Mouse (Mus musculus) gastrocnemius, adult 2 months (tissue): ENCODE measurements around the gene Prune2. TPM values are rescaled to one million over a fixed set of nuclear protein-coding genes. Genes with fewer than 3 reads are reported as not detected.
A peak's percentile ranks its signal among the peaks of the same experiment; 100 is the strongest.

Experiments
- DNase-seq: peaks from one replicate; pipeline ENCODE4 v3.0.0; 2022
- H3K27ac ChIP-seq: fragments of 200-600 bp; 2 replicates; pipeline ENCODE4 v1.8.1; 2022; ENCODE audit warnings: mild to moderate bottlenecking
- H3K4me3 ChIP-seq: fragments of 200-600 bp; 2 replicates; pipeline ENCODE4 v1.8.1; 2022; ENCODE audit warnings: mild to moderate bottlenecking, moderate library complexity
- CTCF ChIP-seq: fragments of 200-600 bp; IDR thresholded peaks from 2 replicates; pipeline ENCODE4 v1.8.1; 2022; ENCODE audit warnings: antibody characterized with exemption, mild to moderate bottlenecking, moderate library complexity
- intact Hi-C: fragments of 180-260 bp; cut with DNase I; formaldehyde crosslinking; loops from one replicate; pipeline ENCODE4 v1.15.1; 2025
- total RNA-seq, 2 experiments: library from RNA; stranded (reverse); gene quantifications; 2 replicates each; pipeline ENCODE4 v1.2.3; 2021

Prune2 gene
- total RNA-seq, 2 experiments from 2014 or later: 5.9 to 9.6 TPM

DNA sequence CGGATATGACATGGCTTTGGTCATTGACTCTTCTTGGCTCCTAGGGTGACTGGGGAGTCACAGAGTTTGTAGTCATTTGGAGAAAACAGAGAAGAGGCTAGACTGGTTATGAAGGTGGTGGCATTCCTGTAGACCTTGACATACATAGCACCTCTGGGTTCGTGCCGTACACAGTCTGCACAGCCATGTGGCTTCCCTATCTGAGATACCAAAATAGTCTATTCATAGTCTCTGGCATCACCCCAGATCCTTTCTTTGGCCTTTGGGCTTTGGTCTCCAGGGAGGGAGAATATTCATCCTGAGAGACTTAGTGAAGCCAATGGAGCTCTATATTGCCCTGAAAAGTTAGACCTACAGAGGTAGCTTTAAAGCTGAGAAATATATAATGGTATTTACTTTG is 5.1 kb downstream of the Prune2 start:
- H3K4me3 ChIP-seq: no peak overlapping the region
- intact Hi-C loops: no loop called here
- no peak for DNase-seq
- H3K27ac ChIP-seq: no peak overlapping the region
- TF ChIP-seq CTCF: no peak

DNA sequence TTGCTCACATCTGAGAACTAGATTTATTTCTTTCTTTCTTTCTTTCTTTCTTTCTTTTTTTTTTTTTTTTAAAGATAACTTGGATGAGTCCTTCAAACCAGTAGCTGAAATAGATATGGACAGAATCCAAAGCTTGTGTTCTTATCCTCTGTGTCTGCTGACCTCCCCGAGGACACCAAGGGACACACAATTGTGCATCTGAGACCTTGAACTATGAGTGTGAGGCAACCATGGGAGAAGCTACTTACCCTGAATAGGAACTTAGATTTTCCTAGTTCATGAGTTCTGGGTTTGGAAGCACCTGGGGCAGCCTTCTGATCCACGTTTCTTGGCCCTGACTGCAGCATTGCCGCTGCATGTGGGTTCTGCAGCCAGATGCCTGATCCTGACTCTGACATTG is 7.3 kb downstream of the Prune2 start:
- TF ChIP-seq CTCF: no peak
- Histone ChIP-seq H3K27ac (no peak overlapping the region), H3K4me3 (no peak overlapping the region)
- intact Hi-C loops: no loop called here
- no peak for DNase-seq

DNA sequence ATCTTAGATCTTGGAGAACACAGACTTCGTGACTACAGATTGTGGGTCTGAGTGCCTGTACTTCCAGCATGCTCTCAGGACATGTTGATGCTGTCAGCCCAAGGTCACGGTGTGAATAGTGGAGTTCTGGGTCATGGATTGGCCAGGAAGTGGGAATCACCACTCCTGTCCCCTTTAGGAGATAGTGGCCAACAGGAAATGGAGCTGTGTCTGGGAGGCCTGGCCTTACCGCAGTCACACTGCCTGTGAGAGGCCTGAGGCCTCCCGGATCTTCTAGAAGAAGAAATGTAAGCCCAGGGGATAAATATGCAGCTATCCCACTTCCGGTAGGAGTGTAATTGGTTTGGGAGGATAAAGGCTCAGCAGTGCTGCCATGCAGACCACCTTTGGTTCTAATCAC is 12.8 kb downstream of the Prune2 start:
- TF ChIP-seq CTCF: no peak
- no peak for DNase-seq
- intact Hi-C loops: no loop called here
- H3K4me3 ChIP-seq: no peak overlapping the region
- no peak overlapping the region for H3K27ac ChIP-seq

DNA sequence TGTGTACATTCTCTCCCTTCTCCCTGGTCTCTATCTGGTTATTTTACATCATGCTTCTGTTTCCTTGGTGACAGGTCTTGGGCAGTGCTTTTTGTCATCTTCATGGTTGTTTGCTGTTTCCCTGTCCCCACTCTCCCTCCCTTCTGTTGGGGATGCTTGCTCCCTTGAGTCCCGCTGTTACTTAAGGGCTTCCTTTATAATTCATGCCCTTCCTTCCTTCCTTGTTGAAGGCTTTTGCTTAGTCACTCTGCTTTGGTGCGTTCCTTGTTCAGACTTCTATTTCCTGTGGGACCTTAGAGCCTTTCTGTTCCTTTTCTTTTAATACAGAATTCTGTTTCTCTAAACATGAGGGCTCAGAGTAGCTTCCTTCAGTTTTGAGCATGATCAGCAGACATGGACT is 14.7 kb downstream of the Prune2 start:
- intact Hi-C loops: no loop called here
- no peak overlapping the region for H3K4me3 ChIP-seq
- no peak overlapping the region for H3K27ac ChIP-seq
- no peak for TF ChIP-seq CTCF
- DNase-seq: no peak

DNA sequence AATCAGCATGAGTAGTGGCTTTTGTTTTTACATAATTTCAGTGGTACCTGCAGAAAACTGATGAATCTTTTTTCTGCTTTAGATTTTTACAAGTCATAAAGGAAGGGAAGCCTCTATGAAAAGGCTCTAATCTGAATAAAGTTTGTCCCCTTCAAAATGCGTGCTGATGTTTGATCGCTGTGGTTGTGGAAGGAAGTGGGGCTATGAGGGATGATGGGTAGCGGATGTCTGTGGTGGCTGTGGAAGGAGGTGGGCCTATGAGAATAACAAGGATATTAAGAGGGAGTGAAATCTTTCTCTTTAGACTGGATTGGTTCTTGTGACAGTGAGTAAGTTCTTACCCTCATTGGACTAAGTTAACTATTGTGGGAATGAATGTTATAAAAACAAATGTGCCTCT is 23.0 kb downstream of the Prune2 start:
- H3K4me3 ChIP-seq: no peak overlapping the region
- DNase-seq: no peak
- TF ChIP-seq CTCF: no peak
- intact Hi-C loops: no loop called here
- H3K27ac ChIP-seq: no peak overlapping the region

DNA sequence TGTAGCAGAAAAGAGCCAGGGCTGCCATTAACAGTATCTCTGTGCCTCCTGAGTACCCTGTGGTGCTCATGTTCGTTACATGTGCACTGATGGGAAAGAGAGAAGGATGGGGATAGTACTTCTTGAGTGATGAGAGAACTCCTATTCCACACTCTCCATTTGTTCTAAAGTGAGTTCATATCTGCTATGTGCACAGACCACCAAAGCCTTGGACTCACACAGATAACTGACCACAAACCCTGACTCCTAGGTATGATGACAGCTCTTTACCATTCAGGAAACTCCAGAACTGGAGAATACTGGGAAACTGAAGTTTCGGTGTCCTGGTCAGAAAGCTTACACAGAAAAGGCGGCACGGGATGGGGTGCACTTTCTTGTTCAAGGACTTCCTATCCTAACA is 25.8 kb downstream of the Prune2 start:
- intact Hi-C loops: no loop called here
- TF ChIP-seq CTCF: no peak
- no peak for DNase-seq
- H3K4me3 ChIP-seq: no peak overlapping the region
- no peak overlapping the region for H3K27ac ChIP-seq

DNA sequence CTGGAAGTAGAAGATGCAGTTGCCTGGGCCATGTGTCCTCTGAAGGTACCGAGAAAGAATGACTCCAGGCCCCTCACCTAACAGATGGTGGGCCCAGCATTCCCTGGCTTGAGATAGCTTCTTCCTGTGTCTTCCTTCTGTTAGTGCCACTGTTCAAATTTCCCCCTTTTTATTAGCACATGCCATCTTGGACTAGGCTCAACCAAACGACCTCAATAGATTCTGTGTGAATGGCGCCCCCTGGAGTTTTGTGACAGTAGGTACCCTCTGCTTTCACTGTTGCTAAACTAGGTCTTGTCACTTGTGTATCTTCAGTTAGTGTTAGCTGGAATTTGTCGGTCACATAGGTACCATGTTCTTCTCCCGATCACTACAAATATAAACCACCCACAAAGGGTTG is 29.0 kb downstream of the Prune2 start:
- intact Hi-C loops: no loop called here
- Histone ChIP-seq H3K4me3 (no peak overlapping the region), H3K27ac (no peak overlapping the region)
- DNase-seq: peak; percentile 35
- TF ChIP-seq CTCF: peak; percentile 54

DNA sequence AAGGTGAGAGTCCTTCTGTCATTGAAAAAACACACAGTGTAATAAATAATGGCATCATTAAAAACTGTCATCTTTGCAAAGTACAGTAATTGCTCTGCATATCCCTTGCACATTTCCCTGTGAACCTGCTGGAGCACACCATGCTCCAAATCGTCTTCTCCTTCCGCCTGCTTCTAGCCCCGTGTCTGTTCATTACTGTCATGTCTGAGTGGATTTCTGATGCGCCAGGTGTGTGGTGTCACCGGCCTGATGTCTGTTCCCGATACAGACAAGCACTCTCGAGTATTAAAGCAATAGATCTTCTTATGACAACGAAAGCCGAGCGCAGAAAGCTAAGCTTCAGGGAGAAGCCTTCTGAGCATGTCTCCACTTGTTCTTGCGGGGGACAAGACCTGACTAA is 32.1 kb downstream of the Prune2 start:
- intact Hi-C loops: no loop called here
- TF ChIP-seq CTCF: no peak
- Histone ChIP-seq H3K27ac (no peak overlapping the region), H3K4me3 (no peak overlapping the region)
- no peak for DNase-seq

DNA sequence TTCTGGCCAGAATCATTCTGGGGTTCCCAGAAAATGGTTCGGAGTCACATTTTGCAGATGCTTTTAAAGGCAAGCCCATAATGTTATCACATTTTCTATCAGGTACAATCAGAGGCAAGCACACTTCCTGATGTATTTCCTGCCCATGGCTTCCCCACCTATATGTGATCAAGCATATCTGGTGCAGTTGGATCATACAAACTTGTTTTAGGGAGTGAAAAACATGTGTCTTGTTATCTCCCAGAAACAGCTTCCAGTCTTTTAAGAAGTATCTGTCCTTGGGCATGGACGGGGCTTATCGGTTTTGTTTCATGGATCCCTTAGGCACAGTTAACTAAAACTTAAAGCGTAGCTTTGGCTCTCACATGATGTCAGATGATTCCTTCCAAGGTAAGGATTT is 36.2 kb downstream of the Prune2 start:
- TF ChIP-seq CTCF: no peak
- H3K4me3 ChIP-seq: no peak overlapping the region
- no peak for DNase-seq
- intact Hi-C loops: no loop called here
- H3K27ac ChIP-seq: no peak overlapping the region

DNA sequence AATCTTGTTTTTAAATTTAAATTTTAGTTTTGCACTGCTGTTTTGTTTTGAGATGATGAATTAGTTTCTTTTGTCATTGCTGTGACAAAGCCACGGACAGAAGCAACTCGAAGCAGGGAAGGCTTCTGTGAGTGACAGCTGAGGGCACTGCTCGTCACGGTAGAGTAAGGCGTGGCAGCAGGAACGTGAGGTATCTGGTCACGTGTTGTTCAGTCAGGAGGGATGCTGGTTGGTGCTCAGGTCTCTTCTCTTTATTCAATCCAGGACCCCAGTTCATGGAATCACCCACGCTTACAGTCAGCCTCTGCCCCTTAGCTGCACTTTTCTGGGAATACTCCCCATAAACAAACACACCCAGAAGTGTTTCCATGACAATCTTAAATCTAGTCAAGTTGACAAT is 38.3 kb downstream of the Prune2 start:
- no peak overlapping the region for H3K4me3 ChIP-seq

DNA sequence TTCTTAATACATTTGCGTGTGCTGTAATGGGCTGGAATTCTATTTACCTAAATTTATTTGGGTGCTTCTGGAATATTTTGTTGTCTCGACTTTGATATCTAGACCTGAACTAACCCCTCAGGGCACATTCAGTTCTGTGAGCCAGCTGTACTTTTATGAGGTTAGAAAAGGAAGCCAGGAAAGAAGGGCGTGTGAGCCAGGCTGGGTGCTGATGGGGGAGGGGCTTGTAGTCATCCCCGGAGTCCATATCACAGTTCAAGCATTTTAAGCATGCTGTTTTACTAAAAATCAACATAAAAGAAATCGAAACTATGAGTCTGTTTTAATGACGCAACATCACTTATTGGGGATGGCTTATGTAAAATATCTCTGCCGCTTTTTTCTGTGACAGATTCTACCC is 42.0 kb downstream of the Prune2 start:
- TF ChIP-seq CTCF: no peak
- DNase-seq: peak; percentile 61
- intact Hi-C loops: loop anchor here (5.0 kb wide), 1 partner anchor 41 kb away; the partner anchor contains the start of gene Prune2
- Histone ChIP-seq H3K4me3 (peak overlapping the region; percentile 59), H3K27ac (peak overlapping the region; percentile 78)

More for the DNA sequence above, 38.3 kb downstream of the Prune2 start:
- H3K27ac ChIP-seq: no peak overlapping the region
- intact Hi-C loops: no loop called here
- no peak for TF ChIP-seq CTCF
- no peak for DNase-seq

DNA sequence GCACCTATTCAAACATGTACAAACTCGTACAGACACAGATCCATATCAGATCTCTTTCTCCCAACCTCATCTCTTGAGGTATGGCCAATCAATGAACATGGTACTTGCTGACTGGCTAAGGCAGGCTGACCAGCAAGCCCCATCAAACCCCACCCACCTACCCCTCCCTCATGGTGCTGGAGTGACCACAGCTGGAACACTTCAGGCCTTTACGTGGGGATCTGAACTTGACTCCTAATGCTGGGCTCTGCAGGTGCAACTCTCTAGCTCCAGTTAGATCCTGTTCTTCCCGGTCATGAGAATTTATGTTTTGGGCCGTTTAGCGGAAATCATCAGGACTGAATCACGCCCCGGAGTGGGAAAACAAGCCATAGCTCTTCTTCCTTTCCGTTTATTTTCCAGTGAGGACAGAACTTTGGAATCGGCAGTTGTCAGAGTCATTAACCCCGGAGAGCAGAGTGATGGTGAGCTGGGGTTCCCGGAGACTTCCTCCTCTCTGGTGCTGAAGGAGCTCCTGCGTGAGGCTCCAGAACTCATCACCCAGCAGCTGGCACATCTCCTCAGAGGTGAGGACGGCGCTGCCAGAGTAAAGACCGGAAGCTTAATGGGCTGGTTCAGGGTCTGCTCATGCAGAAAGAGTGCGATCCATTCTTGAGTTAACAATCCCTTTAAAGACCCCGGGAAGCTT is 50.4 kb downstream of the Prune2 start:
- TF ChIP-seq CTCF: no peak
- no peak overlapping the region for H3K4me3 ChIP-seq
- H3K27ac ChIP-seq: no peak overlapping the region
- DNase-seq: no peak
- intact Hi-C loops: no loop called here

DNA sequence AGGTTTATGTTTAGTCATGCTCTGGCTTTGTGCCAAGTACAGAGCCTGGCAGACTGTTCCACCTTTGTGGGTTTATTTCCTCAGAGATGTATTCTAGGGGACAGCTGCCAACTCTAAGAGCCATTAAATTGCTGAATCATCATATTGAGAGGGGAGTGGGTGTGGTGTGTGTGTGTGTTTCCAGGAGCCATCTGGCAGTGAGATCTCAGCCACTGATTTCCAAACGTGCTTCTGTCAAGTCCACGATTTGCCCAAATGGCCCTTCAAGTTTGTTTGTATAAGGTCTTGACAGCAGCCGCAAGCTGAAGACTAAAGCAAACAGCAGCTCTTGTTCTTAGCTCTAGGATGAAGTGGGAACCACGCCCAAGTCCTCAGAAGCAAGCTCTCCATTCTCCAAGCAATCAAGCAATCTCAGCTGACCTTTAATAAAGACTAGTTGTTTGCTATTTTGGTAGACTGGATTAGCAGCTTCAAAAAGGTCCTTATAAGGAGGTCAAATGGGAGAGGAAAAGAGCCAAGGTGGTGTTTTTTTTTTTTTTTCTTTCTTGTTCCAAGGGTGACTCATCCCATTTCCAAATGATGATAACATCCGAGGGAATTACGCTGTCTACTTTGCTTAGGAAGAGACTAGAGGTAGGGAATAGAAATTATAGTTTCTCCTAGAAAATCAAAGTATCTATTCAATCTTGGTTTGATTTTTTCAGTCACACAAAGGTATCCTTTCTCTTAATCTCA is 55.5 kb downstream of the Prune2 start:
- H3K4me3 ChIP-seq: peak overlapping the region; percentile 26
- H3K27ac ChIP-seq: peak overlapping the region; percentile 75
- DNase-seq: peak; percentile 48
- TF ChIP-seq CTCF: no peak
- intact Hi-C loops: no loop called here

DNA sequence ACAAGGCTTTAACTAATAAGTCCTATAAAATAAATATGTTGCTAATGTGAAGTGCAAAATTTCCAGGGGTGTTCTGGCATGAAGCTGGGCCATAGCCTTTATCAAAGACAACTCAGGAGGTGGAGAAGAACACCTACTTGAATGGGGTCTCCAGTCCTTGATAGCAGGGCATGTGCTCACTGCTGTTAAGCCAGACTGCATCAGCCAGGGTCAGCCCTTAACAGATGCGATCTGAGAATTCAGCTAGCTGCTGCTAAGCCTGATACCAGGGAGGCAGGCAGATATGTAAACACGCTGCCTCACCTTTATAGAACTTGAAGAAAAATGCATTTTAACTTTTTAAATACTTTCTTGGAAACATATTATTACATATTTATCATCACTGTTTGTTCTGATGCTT is 57.2 kb downstream of the Prune2 start:
- Histone ChIP-seq H3K4me3 (no peak overlapping the region), H3K27ac (no peak overlapping the region)
- intact Hi-C loops: no loop called here
- no peak for DNase-seq
- no peak for TF ChIP-seq CTCF
